Mouse (Mus musculus) hindbrain, embryonic 12.5 days (tissue): ENCODE data around the gene Krt80. TPM values are rescaled to one million over a fixed set of nuclear protein-coding genes. Genes with fewer than 3 reads are reported as not detected.

Source experiments
- ATAC-seq: fragments of 200-750 bp; cut with Nextera tagmentation; 2 replicates; pipeline ENCODE4 v1.8.0; 2017; ENCODE audit warnings: moderate TSS enrichment; ENCODE audit not compliant: low FRiP score
- H3K27ac ChIP-seq: fragments of 300-500 bp; sonication (generic); 2 replicates; pipeline ENCODE4 v1.5.1; 2016; ENCODE audit warnings: mild to moderate bottlenecking
- H3K27me3 ChIP-seq: fragments of 300-500 bp; sonication (generic); 2 replicates; pipeline ENCODE4 v1.6.1; 2016; ENCODE audit warnings: mild to moderate bottlenecking
- H3K36me3 ChIP-seq: fragments of 300-500 bp; sonication (generic); 2 replicates; pipeline ENCODE4 v1.6.1; 2016; ENCODE audit warnings: mild to moderate bottlenecking
- H3K4me1 ChIP-seq: fragments of 300-500 bp; sonication (generic); 2 replicates; pipeline ENCODE4 v1.6.1; 2016
- H3K4me2 ChIP-seq: fragments of 300-500 bp; sonication (generic); replicated peaks from 2 replicates; pipeline ENCODE4 v1.6.1; 2016; ENCODE audit warnings: mild to moderate bottlenecking
- H3K4me3 ChIP-seq: fragments of 300-500 bp; sonication (generic); 2 replicates; pipeline ENCODE4 v1.5.1; 2016; ENCODE audit warnings: mild to moderate bottlenecking
- H3K9ac ChIP-seq: fragments of 300-500 bp; sonication (generic); 2 replicates; pipeline ENCODE4 v1.6.1; 2016; ENCODE audit warnings: mild to moderate bottlenecking, moderate library complexity
- H3K9me3 ChIP-seq: fragments of 300-500 bp; sonication (generic); replicated peaks from 2 replicates; pipeline ENCODE4 v1.6.1; 2016; ENCODE audit warnings: mild to moderate bottlenecking
- whole genome bisulfite sequencing: fragments of 180-500 bp; shearing (Covaris S2); methylation state at CpG from one replicate; pipeline ENCODE4 v1.1.7; 2016; 5-methylcytosine and 5-hydroxymethylcytosine counted together
- polyA plus RNA-seq: library from polyadenylated mRNA; unstranded; fragments of >200 nt; fragmentation: Nextera tagmentation; extraction: Ambion mirVana; gene quantifications from 2 replicates; pipeline ENCODE4 v1.2.1, GENCODE M21; 2016

Gene Krt80
- polyA plus RNA-seq, 1 experiment from 2014 or later = 0.21 TPM

DNA sequence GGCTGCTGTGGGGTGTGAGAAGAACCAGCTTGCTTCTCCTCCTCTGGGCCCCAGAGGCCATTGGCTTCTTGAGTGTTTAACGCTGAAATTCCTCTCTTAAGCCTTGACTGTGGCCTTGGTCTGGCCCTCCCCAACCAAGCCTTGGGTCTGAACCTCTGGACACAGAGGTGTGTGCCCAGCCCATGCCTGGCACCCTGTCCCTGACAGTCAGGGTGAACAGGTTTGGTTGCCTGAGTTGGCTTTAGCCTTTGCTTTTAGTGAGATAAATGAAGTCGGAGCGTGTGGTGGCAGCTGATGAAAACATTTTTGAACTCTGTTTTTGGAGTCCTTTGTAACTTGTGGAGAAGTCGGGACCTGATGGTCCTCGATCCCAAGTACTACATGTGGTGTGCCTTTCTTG is 20.2 kb upstream of the Krt80 start:
- Histone ChIP-seq H3K36me3 (no peaks in the 10 kb centered on the region), H3K4me3 (no peak overlapping the region), H3K9ac (no peak overlapping the region), H3K27me3 (0 out of 2 replicates have a peak, but pooled peaks cover 4% of the 10 kb centered on the region), H3K27ac (no peak overlapping the region), H3K4me2 (no peak overlapping the region), H3K9me3 (no peaks in the 10 kb centered on the region), H3K4me1 (no peaks in the 10 kb centered on the region)
- no peak for ATAC-seq
- WGBS = 89% methylated on average over 5 of the region's 5 CpGs

DNA sequence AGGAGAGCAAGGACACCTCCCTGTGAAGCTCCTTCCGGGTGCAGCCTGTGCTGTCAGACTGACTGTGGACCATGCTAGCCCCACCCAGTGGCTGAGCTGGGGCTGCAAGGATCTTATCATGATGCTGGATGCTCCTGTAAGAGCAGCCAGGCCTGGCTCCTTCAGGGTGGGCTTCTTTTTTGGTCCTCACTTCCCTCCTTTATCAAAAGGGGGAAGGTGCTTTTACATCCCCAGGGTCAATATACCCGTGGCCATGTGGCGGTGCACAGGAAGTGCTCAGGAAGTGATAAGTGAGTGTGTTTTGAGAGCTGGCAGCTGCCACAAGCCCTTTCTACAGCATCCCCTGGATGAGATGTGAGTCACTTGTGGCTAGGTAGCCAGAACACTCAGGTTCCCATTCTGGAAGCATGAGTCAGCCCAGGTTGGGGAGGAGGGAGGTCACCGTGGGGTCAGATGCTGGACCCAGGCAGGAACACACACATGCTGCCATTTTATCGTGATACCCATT is 18.1 kb upstream of the Krt80 start:
- ATAC-seq = no peak
- H3K9ac ChIP-seq = no peak overlapping the region
- H3K36me3 ChIP-seq = no peaks in the 10 kb centered on the region
- no peaks in the 10 kb centered on the region for H3K4me1 ChIP-seq
- H3K4me2 ChIP-seq = no peak overlapping the region
- H3K9me3 ChIP-seq = no peaks in the 10 kb centered on the region
- WGBS = 68% methylated on average over 5 of the region's 5 CpGs
- no peak overlapping the region for H3K4me3 ChIP-seq
- 0 out of 2 replicates have a peak, but pooled peaks cover 4% of the 10 kb centered on the region for H3K27me3 ChIP-seq
- H3K27ac ChIP-seq = no peak overlapping the region

DNA sequence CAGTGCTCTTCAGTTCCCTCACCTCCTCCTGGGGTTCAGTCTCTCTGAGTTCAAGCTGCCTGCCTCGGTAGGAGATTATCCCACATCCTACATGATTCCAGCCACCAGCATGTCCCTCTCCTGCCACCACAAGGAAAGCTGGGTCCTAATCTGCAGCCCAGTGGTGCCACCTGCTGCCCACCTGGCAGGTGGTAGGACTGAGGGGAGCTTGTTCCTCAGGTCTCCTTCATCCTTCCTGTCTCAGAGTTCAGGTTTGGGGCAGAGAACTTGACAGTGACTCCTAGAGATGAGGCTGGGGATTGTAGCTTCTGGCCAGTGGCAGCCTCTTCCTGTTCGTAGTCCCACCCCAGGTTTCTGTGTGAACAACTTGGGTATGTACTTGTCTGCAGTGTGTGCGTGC is 17.2 kb upstream of the Krt80 start:
- H3K9me3 ChIP-seq = no peaks in the 10 kb centered on the region
- no peaks in the 10 kb centered on the region for H3K36me3 ChIP-seq
- H3K27ac ChIP-seq = no peak overlapping the region
- WGBS = 66% methylated on average over 3 of the region's 3 CpGs
- H3K27me3 ChIP-seq = 0 out of 2 replicates have a peak, but pooled peaks cover 4% of the 10 kb centered on the region
- ATAC-seq = no peak
- H3K9ac ChIP-seq = no peak overlapping the region
- H3K4me2 ChIP-seq = no peak overlapping the region
- no peak overlapping the region for H3K4me3 ChIP-seq
- no peaks in the 10 kb centered on the region for H3K4me1 ChIP-seq

DNA sequence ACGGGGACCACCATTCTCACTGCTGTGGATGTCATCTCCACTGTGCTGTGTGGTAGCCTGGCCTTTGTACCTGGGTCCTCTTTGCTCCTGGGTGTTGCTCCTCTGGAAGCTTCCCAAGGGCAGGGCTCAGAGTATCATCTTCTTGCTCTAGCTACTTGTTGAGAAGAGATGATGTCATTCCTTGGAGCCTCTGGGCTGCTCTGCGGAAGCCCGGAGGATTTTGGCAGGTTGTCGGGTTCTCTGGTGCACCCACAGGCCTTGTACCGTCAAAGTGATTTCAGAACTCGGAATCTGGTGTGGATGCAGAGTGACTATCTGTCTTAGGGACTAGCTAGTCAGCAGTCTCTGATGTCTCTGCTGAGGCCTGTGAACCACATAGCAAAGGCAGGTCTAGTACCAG is 15.1 kb upstream of the Krt80 start:
- 0 out of 2 replicates have a peak, but pooled peaks cover 7% of the 10 kb centered on the region for H3K27me3 ChIP-seq
- no peaks in the 10 kb centered on the region for H3K4me1 ChIP-seq
- H3K9ac ChIP-seq = no peak overlapping the region
- no peak overlapping the region for H3K27ac ChIP-seq
- WGBS = 95% methylated on average over 6 of the region's 6 CpGs
- H3K9me3 ChIP-seq = no peaks in the 10 kb centered on the region
- no peak for ATAC-seq
- H3K4me2 ChIP-seq = no peak overlapping the region
- no peaks in the 10 kb centered on the region for H3K36me3 ChIP-seq
- H3K4me3 ChIP-seq = no peak overlapping the region

DNA sequence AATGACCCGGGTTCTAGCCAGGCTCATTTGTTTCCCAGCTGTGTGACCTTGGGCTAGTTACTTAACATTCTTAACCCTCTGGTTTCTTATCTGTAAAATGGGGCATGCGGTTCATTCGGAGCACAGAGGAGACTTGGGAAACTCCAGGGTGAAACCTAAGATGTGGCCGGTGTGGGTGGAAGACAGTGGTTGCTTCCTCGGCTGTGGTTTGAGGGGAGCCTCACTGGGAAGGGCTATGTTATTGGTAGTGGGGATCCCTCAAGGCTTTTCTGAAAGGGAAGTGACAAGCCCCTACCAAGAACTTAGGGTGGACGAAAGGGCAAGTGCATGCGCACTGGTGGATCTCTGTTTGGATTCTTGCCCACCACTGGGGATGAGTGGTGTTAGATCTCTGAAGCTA is 14.6 kb upstream of the Krt80 start:
- Histone ChIP-seq H3K9me3 (no peaks in the 10 kb centered on the region), H3K4me1 (no peaks in the 10 kb centered on the region), H3K4me2 (no peak overlapping the region), H3K27me3 (0 out of 2 replicates have a peak, but pooled peaks cover 7% of the 10 kb centered on the region), H3K9ac (no peak overlapping the region), H3K27ac (no peak overlapping the region), H3K36me3 (no peaks in the 10 kb centered on the region), H3K4me3 (no peak overlapping the region)
- WGBS = 84% methylated on average over 7 of the region's 7 CpGs
- no peak for ATAC-seq

DNA sequence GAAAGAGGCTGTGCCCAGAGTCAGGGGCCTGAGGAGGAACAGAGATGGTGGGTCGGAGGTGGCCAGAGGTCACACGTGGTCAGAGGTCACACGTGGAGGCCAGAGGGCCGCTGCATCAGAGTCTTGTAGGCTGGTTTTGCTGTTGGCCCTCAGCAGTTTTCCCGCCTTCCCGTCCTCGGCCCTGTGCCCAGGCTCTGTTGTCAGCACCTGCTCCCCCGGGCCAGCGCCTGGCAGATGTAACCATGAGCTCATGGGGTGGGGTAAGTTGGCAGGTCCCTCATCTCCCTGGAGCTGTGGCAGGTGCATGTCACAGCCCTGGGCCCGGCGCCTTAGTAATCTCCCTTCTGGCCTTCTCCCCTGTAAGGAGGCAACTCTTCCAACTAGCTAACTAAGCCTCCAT is 12.8 kb upstream of the Krt80 start:
- no peak overlapping the region for H3K27ac ChIP-seq
- no peaks in the 10 kb centered on the region for H3K4me1 ChIP-seq
- H3K9me3 ChIP-seq = no peaks in the 10 kb centered on the region
- no peaks in the 10 kb centered on the region for H3K36me3 ChIP-seq
- no peak for ATAC-seq
- H3K27me3 ChIP-seq = 0 out of 2 replicates have a peak, but pooled peaks cover 7% of the 10 kb centered on the region
- H3K9ac ChIP-seq = no peak overlapping the region
- H3K4me2 ChIP-seq = no peak overlapping the region
- WGBS = 63% methylated on average over 11 of the region's 11 CpGs
- H3K4me3 ChIP-seq = no peak overlapping the region

DNA sequence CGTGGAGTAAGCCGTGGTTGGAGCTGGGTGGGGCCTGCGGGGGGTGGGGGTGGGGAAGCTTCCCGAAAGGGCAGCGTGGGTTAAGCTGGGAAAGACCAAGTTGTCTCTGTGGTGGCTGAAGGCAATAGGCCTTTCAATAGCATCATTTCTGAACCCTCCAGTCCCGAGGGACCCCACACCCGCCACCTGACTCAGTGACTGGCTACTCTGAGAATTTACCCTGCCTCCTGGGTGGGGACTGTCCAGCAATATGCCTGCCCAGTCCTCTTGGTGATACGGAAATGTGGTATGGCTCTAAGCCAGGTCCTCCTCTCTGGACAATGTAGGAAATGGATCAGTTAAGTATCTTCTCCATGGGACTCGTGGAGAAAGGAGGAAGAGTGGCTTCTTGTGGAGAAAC is 11.8 kb upstream of the Krt80 start:
- 72% methylated on average over 9 of the region's 9 CpGs for WGBS
- no peak overlapping the region for H3K4me3 ChIP-seq
- no peak for ATAC-seq

DNA sequence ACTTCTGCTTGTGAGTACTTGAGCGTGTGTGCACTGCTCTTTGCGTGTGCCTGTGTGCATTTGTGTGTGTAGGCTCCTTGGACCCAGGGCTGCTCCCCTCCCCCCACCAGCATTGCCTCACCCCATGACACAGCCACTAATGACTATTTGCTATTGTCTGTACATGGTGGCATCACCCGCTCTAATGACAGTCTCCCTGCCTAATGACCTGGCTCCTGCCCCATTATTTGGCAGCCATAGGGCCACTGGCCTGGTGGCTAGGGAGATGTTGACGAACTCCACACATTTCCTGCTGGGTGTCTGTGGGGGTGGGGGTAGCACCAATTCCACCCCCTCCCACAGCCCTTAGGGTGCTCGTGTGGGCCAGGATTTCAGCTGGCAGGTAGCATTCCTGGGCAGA is 8.7 kb upstream of the Krt80 start:
- Histone ChIP-seq H3K36me3 (no peaks in the 10 kb centered on the region), H3K27me3 (0 out of 2 replicates have a peak, but pooled peaks cover 3% of the 10 kb centered on the region), H3K9ac (no peak overlapping the region), H3K4me3 (no peak overlapping the region), H3K4me2 (no peak overlapping the region), H3K9me3 (no peaks in the 10 kb centered on the region), H3K4me1 (peaks cover 12% of the 10 kb centered on the region), H3K27ac (no peak overlapping the region)
- WGBS = 78% methylated on average over 5 of the region's 5 CpGs
- ATAC-seq = no peak

More for the DNA sequence above, 11.8 kb upstream of the Krt80 start:
- no peaks in the 10 kb centered on the region for H3K4me1 ChIP-seq
- no peak overlapping the region for H3K4me2 ChIP-seq
- H3K9me3 ChIP-seq = no peaks in the 10 kb centered on the region
- H3K27ac ChIP-seq = no peak overlapping the region
- H3K36me3 ChIP-seq = no peaks in the 10 kb centered on the region
- no peak overlapping the region for H3K9ac ChIP-seq
- 0 out of 2 replicates have a peak, but pooled peaks cover 6% of the 10 kb centered on the region for H3K27me3 ChIP-seq

DNA sequence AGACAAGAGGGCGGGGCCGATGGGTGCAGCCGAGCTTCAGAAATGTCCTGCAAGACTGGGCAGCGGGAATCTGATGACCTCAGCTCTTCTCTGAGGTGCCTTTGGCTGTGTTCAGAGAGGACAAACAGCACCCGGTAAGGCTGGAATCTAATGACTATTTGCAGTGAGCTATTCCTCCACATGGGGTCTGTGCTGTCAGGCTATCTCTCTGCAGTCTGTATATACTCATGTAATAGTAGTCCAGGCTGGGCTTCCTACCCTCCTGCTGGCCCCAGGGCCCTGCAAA is 6.8 kb upstream of the Krt80 start:
- H3K4me1 ChIP-seq = peaks cover 12% of the 10 kb centered on the region
- no peak overlapping the region for H3K4me3 ChIP-seq
- H3K9me3 ChIP-seq = no peaks in the 10 kb centered on the region
- no peaks in the 10 kb centered on the region for H3K36me3 ChIP-seq
- no peak for ATAC-seq
- H3K9ac ChIP-seq = no peak overlapping the region
- no peak overlapping the region for H3K4me2 ChIP-seq
- H3K27me3 ChIP-seq = peaks cover 3% of the 10 kb centered on the region; the same call in 1 of the 2 replicates
- WGBS = 56% methylated on average over 5 of the region's 5 CpGs
- H3K27ac ChIP-seq = no peak overlapping the region

DNA sequence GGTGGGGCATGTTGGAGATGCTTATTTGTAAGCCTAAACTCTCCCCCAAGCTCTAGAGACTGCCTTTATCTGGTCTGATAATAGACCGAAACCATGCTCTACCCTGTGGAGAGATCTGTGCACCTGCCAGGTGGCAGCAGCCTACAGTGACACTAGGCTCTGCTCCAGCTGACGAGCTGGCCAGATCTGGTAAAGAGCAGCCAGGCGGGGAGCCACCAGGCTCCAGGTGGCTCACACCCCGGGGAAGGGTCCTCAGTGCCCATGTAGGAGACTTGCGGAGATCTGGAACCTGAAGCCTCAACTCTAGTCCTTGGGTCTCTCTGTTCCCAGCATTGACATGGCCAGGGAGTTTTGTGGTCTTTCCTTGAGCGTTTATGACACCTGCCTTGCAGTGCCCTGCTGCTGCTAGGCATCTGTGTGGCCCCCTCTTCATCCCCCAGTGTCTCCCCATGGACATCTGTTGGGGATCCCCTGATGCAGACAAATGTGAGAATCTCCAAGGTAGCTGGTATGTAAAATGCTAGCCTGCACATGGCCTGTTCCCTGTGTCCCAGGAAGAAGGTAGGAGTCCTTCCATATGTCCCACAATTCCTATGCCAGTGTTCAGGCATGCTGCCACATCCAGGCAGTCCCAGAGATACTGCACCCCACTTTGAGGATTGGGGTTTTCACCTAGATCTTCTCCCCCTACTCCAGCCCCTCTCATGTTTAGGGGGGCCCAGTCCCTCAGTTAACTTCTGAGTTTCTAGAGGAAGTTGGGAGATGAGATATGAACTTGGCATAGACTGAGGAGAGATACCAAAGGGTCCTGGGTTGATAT is 6.2 kb upstream of the Krt80 start:
- Histone ChIP-seq H3K9me3 (no peaks in the 10 kb centered on the region), H3K27me3 (peaks cover 3% of the 10 kb centered on the region; the same call in 1 of the 2 replicates), H3K9ac (no peak overlapping the region), H3K4me1 (peaks cover 12% of the 10 kb centered on the region), H3K4me2 (no peak overlapping the region), H3K4me3 (no peak overlapping the region), H3K27ac (no peak overlapping the region), H3K36me3 (no peaks in the 10 kb centered on the region)
- WGBS = 71% methylated on average over 6 of the region's 6 CpGs
- no peak for ATAC-seq

DNA sequence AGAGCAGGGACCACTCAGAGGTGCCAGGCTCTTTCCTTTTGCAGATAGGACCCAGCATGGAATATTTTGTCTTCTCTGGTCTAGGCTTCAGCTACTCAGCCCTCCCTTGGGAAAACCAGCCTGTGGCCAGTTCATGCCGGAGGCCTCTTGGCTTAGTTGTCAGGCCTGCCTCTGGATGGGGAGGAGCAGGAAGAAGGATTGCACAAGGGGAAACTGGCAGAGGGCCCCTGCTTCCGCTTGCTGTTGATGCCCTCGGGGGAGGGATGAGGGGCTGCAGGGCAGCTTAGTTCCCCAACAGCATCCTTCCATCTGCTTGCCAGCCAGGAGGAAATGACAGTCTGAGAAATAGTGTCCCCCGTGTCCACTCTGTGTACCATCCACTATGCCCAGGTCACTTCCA is 4.9 kb upstream of the Krt80 start:
- H3K27ac ChIP-seq = no peak overlapping the region
- 63% methylated on average over 4 of the region's 4 CpGs for WGBS
- H3K4me2 ChIP-seq = no peak overlapping the region
- ATAC-seq = no peak
- H3K36me3 ChIP-seq = no peaks in the 10 kb centered on the region
- no peaks in the 10 kb centered on the region; the same call in 1 of the 2 replicates for H3K27me3 ChIP-seq
- peaks cover 12% of the 10 kb centered on the region for H3K4me1 ChIP-seq
- H3K9me3 ChIP-seq = no peaks in the 10 kb centered on the region
- H3K9ac ChIP-seq = no peak overlapping the region
- no peak overlapping the region for H3K4me3 ChIP-seq

DNA sequence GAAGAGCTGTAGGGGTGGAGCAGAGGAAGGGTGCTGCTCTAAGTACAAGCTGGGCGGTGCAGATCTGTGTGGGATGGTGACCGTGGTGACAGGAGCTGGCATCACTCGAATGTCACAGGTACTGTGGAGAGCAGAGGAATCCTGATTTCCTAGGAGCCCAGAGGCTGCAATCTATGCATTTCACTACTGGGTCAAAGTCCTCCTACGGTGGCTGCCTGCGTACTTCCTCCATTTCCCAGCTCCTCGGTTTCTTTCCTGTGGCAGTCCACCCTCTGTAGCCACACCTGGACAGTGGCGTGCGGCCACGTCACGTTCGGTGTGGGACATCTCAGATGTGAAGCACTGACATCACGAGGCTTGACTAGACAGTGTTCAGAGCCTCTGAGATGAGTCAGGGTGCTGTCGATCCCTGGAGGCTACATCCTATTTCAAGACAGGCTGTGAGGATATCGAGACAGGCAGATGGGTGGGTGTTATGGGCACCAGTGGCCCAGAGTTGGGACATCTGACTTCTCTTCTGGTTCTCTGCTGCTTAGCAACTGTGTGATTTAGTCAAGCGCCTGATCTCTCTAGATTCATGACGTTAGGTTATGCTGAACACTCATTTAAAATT is 3.4 kb upstream of the Krt80 start:
- H3K36me3 ChIP-seq = no peaks in the 10 kb centered on the region
- H3K9ac ChIP-seq = no peak overlapping the region; the same call in 1 of the 2 replicates
- H3K9me3 ChIP-seq = no peaks in the 10 kb centered on the region
- no peak overlapping the region for H3K27ac ChIP-seq
- 90% methylated on average over 16 of the region's 16 CpGs for WGBS
- ATAC-seq = no peak
- H3K4me2 ChIP-seq = no peak overlapping the region
- H3K4me1 ChIP-seq = peaks cover 12% of the 10 kb centered on the region
- H3K4me3 ChIP-seq = no peak overlapping the region
- H3K27me3 ChIP-seq = no peaks in the 10 kb centered on the region; the same call in 1 of the 2 replicates
